Mouse (Mus musculus) MEL (cell line): Measurements from ENCODE around the gene Zfp609. TPM values are rescaled to one million over a fixed set of nuclear protein-coding genes. Genes with fewer than 3 reads are reported as not detected.

Experiments used
- DNase-seq: peaks from one replicate; pipeline ENCODE4 v3.0.0; 2011; ENCODE audit warnings: low read depth, low spot score
- H3K27ac ChIP-seq: 2 replicates; pipeline ENCODE4 v1.5.1; 2012; ENCODE audit warnings: low read depth, mild to moderate bottlenecking, control low read depth, low read length, moderate library complexity; ENCODE audit not compliant: control insufficient read depth
- H3K27me3 ChIP-seq, 2 experiments: fragments of 150-350 bp in 1 of 2; sonication (generic) in 1 of 2; 2 replicates each; pipeline ENCODE4 v1.6.1; 2012; ENCODE audit warnings: low read length in 2 of 2, mild to moderate bottlenecking in 2 of 2, improper control_type of control experiment in 1 of 2, moderate library complexity in 1 of 2; ENCODE audit not compliant: insufficient read depth in 2 of 2, control insufficient read depth in 1 of 2
- H3K36me3 ChIP-seq, 2 experiments: 2 replicates each; pipeline ENCODE4 v1.6.1; 2012 to 2014; ENCODE audit warnings: low read length in 2 of 2, improper control_type of control experiment in 1 of 2, inconsistent platforms in 1 of 2, mild to moderate bottlenecking in 1 of 2; ENCODE audit not compliant: insufficient read depth in 2 of 2, control insufficient read depth in 1 of 2
- H3K4me1 ChIP-seq, 2 experiments: fragments of 150-350 bp in 1 of 2; sonication (generic) in 1 of 2; 2 replicates each; pipeline ENCODE4 v1.6.1; 2012; ENCODE audit warnings: low read length in 2 of 2, improper control_type of control experiment in 1 of 2, mild to moderate bottlenecking in 1 of 2; ENCODE audit not compliant: insufficient read depth in 2 of 2, control insufficient read depth in 1 of 2
- H3K4me3 ChIP-seq, 2 experiments: fragments of 150-350 bp in 1 of 2; sonication (generic) in 1 of 2; 2 replicates each; pipeline ENCODE4 v1.5.1; 2012; ENCODE audit warnings: low read depth in 2 of 2, low read length in 2 of 2, mild to moderate bottlenecking in 2 of 2, moderate library complexity in 2 of 2, control low read depth in 1 of 2, improper control_type of control experiment in 1 of 2; ENCODE audit not compliant: control insufficient read depth in 1 of 2, insufficient read depth in 1 of 2
- H3K79me2 ChIP-seq: 2 replicates; pipeline ENCODE4 v1.6.1; 2012; ENCODE audit warnings: mild to moderate bottlenecking, low read length, moderate library complexity; ENCODE audit not compliant: control insufficient read depth, poor library complexity, insufficient read depth
- H3K9ac ChIP-seq: 2 replicates; pipeline ENCODE4 v1.6.1; 2012; ENCODE audit warnings: low read depth, mild to moderate bottlenecking, control low read depth, low read length, moderate library complexity; ENCODE audit not compliant: control insufficient read depth, poor library complexity, severe bottlenecking
- H3K9me3 ChIP-seq: fragments of 150-350 bp; sonication (generic); replicated peaks from 2 replicates; pipeline ENCODE4 v1.6.1; 2012; ENCODE audit warnings: mild to moderate bottlenecking, low read length, improper control_type of control experiment, moderate library complexity; ENCODE audit not compliant: insufficient read depth
- CHD2 ChIP-seq: IDR thresholded peaks from 2 replicates; pipeline ENCODE4 v1.6.1; 2011; ENCODE audit warnings: low read length, improper control_type of control experiment
- CTCF ChIP-seq, 3 experiments: IDR thresholded peaks in 2 of 3; conservative IDR thresholded peaks in 1 of 3; 2 replicates each; pipeline ENCODE4 v1.5.1; 2011 to 2012; ENCODE audit warnings: low read length in 3 of 3, low read depth in 2 of 3, mild to moderate bottlenecking in 2 of 3, improper control_type of control experiment in 1 of 3, inconsistent platforms in 1 of 3, mixed read lengths in 1 of 3, moderate library complexity in 1 of 3; ENCODE audit not compliant: control insufficient read depth in 1 of 3, insufficient read depth in 1 of 3, poor library complexity in 1 of 3, severe bottlenecking in 1 of 3
- EP300 ChIP-seq, 2 experiments: IDR thresholded peaks; 2 replicates each; pipeline ENCODE4 v1.6.1; 2011; ENCODE audit warnings: improper control_type of control experiment in 2 of 2, low read length in 2 of 2, low read depth in 1 of 2, mild to moderate bottlenecking in 1 of 2
- ETS1 ChIP-seq: IDR thresholded peaks from 2 replicates; pipeline ENCODE4 v1.6.1; 2012; ENCODE audit warnings: low read depth, mild to moderate bottlenecking, inconsistent platforms, low read length, improper control_type of control experiment, moderate library complexity
- JUND ChIP-seq: IDR thresholded peaks from 2 replicates; pipeline ENCODE4 v1.6.1; 2011; ENCODE audit warnings: low read depth, mild to moderate bottlenecking, improper control_type of control experiment, low read length
- MAFK ChIP-seq: IDR thresholded peaks from 2 replicates; pipeline ENCODE4 v1.6.1; 2011; ENCODE audit warnings: low read depth, mild to moderate bottlenecking, low read length, improper control_type of control experiment, borderline replicate concordance
- MAZ ChIP-seq: IDR thresholded peaks from 2 replicates; pipeline ENCODE4 v1.6.1; 2012; ENCODE audit warnings: low read depth, mild to moderate bottlenecking, inconsistent platforms, low read length, improper control_type of control experiment
- MXI1 ChIP-seq: IDR thresholded peaks from 2 replicates; pipeline ENCODE4 v1.6.1; 2011; ENCODE audit warnings: mild to moderate bottlenecking, low read depth, low read length, improper control_type of control experiment
- NRF1 ChIP-seq: IDR thresholded peaks from 2 replicates; pipeline ENCODE4 v1.6.1; 2014; ENCODE audit warnings: low read depth, mild to moderate bottlenecking, inconsistent platforms, low read length, improper control_type of control experiment, moderate library complexity; ENCODE audit not compliant: poor library complexity, insufficient read depth, severe bottlenecking
- POLR2A ChIP-seq, 2 experiments: IDR thresholded peaks; 2 replicates each; pipeline ENCODE4 v1.6.1; 2011 to 2012; ENCODE audit warnings: low read length in 2 of 2, mild to moderate bottlenecking in 2 of 2, control low read depth in 1 of 2, improper control_type of control experiment in 1 of 2, low read depth in 1 of 2, moderate library complexity in 1 of 2; ENCODE audit not compliant: control insufficient read depth in 1 of 2, insufficient read depth in 1 of 2, poor library complexity in 1 of 2
- POLR2AphosphoS2 ChIP-seq: IDR thresholded peaks from 2 replicates; pipeline ENCODE4 v1.6.1; 2011; ENCODE audit warnings: low read length, improper control_type of control experiment
- RAD21 ChIP-seq: IDR thresholded peaks from 2 replicates; pipeline ENCODE4 v1.6.1; 2011; ENCODE audit warnings: mild to moderate bottlenecking, low read depth, low read length, improper control_type of control experiment
- RCOR1 ChIP-seq: IDR thresholded peaks from 2 replicates; pipeline ENCODE4 v1.6.1; 2012; ENCODE audit warnings: low read depth, mild to moderate bottlenecking, inconsistent platforms, low read length, improper control_type of control experiment
- SIN3A ChIP-seq: IDR thresholded peaks from 2 replicates; pipeline ENCODE4 v1.6.1; 2012; ENCODE audit warnings: low read length, improper control_type of control experiment, inconsistent platforms
- SMC3 ChIP-seq: IDR thresholded peaks from 2 replicates; pipeline ENCODE4 v1.6.1; 2011; ENCODE audit warnings: low read depth, low read length, improper control_type of control experiment
- TAL1 ChIP-seq: IDR thresholded peaks from 2 replicates; pipeline ENCODE4 v1.6.1; 2012; ENCODE audit warnings: mild to moderate bottlenecking, inconsistent platforms, low read length, moderate library complexity, mixed read lengths
- TCF12 ChIP-seq: IDR thresholded peaks from 2 replicates; pipeline ENCODE4 v1.6.1; 2014; ENCODE audit warnings: low read depth, mild to moderate bottlenecking, inconsistent platforms, low read length, improper control_type of control experiment, moderate library complexity
- UBTF ChIP-seq: IDR thresholded peaks from 2 replicates; pipeline ENCODE4 v1.6.1; 2012; ENCODE audit warnings: low read depth, mild to moderate bottlenecking, inconsistent platforms, low read length, improper control_type of control experiment, moderate library complexity, borderline replicate concordance; ENCODE audit not compliant: insufficient read depth
- USF1 ChIP-seq: IDR thresholded peaks from 2 replicates; pipeline ENCODE4 v1.6.1; 2014; ENCODE audit warnings: low read depth, mild to moderate bottlenecking, inconsistent platforms, low read length, improper control_type of control experiment, moderate library complexity
- USF2 ChIP-seq, 2 experiments: IDR thresholded peaks; 2 replicates each; pipeline ENCODE4 v1.6.1; 2011 to 2012; ENCODE audit warnings: improper control_type of control experiment in 2 of 2, low read length in 2 of 2, borderline replicate concordance in 1 of 2, inconsistent platforms in 1 of 2, low read depth in 1 of 2, mild to moderate bottlenecking in 1 of 2; ENCODE audit not compliant: insufficient read depth in 1 of 2
- ZKSCAN1 ChIP-seq: IDR thresholded peaks from 2 replicates; pipeline ENCODE4 v1.6.1; 2012; ENCODE audit warnings: low read depth, mild to moderate bottlenecking, inconsistent platforms, low read length, improper control_type of control experiment, moderate library complexity
- ZNF384 ChIP-seq: IDR thresholded peaks from 2 replicates; pipeline ENCODE4 v1.6.1; 2012; ENCODE audit warnings: low read depth, mild to moderate bottlenecking, inconsistent platforms, low read length, improper control_type of control experiment
- polyA plus RNA-seq, 2 experiments: library from polyadenylated mRNA; stranded (reverse) in 1 of 2; unstranded in 1 of 2; fragments of >175 nt in 1 of 2; fragments of >200 nt in 1 of 2; gene quantifications; 2 replicates each; pipeline versions ENCODE4 v1.2.1 to v1.2.4; 2012; ENCODE audit warnings: low replicate concordance in 2 of 2, low read depth in 1 of 2; ENCODE audit not compliant: insufficient read length in 2 of 2, insufficient read depth in 1 of 2, missing spikeins in 1 of 2
- total RNA-seq: library from RNA; depleted of rRNA; stranded (reverse); fragments of 300-350 nt; gene quantifications from 2 replicates; pipeline ENCODE4 v1.2.3, GENCODE M21; 2012

Zfp609 gene
- total and polyA plus RNA-seq, 3 experiments: 2.9 to 26.5 TPM; not detected in 1

DNA sequence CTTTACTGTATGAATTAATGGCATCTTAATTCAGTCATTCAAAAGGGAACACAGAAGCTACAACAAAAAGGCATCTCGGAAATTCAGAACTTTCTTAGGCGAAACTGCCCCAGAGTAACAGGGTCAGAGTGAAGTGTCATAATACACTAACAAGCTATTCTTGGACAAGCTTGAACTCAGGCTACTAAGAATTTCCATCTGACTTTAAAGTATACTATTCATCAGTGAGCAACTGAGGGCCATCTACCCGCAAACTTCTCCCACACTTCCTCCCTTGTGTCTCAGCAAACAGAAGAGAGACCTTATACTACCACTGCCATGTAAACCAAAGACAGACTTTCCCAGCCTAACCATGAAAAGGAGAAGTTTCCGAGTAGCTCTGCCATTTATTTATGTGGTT is 3.8 kb upstream of the Zfp609 start:
- TF ChIP-seq TCF12: no peak
- TF ChIP-seq POLR2AphosphoS2: no peak
- TF ChIP-seq MXI1: no peak
- no peak for TF ChIP-seq JUND
- TF ChIP-seq CTCF (IDR thresholded peaks at IDR 0.05 in 2 of 3, conservative IDR thresholded peaks at IDR 0.05 in 1 of 3; ENCODE audit: control insufficient read depth in 1 of 3, insufficient read depth in 1 of 3, low read depth in 2 of 3, low read length in 3 of 3, poor library complexity in 1 of 3, severe bottlenecking in 1 of 3): no peak
- TF ChIP-seq RCOR1: no peak
- no peak for TF ChIP-seq CHD2
- TF ChIP-seq SMC3: no peak
- no peak for TF ChIP-seq POLR2A (IDR thresholded peaks at IDR 0.05; ENCODE audit: control insufficient read depth in 1 of 2, insufficient read depth in 1 of 2, low read depth in 1 of 2, low read length in 2 of 2, poor library complexity in 1 of 2)
- no peak for TF ChIP-seq NRF1
- no peak for TF ChIP-seq UBTF
- TF ChIP-seq ETS1: no peak
- no peak for TF ChIP-seq ZKSCAN1
- no peak for TF ChIP-seq ZNF384
- no peak for TF ChIP-seq RAD21
- TF ChIP-seq TAL1: no peak
- TF ChIP-seq MAFK: no peak
- peaks cover 10% of the 10 kb centered on the region in 2 experiments for H3K4me1 ChIP-seq
- H3K36me3 ChIP-seq: peaks cover 0 to 28% of the 10 kb centered on the region in 2 experiments; a peak in 2 of 4 replicates
- DNase-seq: peak; percentile 34
- H3K4me3 ChIP-seq: no peak overlapping the region
- H3K9ac ChIP-seq: no peak overlapping the region
- H3K9me3 ChIP-seq: no peaks in the 10 kb centered on the region
- H3K79me2 ChIP-seq: peaks cover 8% of the 10 kb centered on the region
- no peaks in the 10 kb centered on the region for H3K27me3 ChIP-seq
- no peak overlapping the region for H3K27ac ChIP-seq

DNA sequence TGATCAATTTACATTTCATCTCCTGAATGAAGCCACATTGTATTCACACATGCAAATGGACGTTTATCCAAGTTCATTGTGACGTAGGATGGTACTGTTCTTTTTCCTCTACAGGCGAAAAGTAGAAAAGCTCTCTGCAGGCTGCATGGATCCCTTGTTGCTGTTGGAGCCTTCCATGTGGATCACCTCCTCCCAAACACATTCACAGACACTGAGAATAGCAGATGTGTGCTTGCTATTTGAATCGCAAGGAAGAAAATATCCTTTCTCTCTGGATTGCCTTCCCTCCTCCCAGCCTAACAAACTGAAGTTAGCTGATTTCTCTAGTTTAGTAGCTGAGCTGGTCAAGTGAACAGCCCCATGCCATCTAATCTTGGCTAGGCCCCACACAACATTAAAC is 2.9 kb upstream of the Zfp609 start:
- peaks cover 14 to 17% of the 10 kb centered on the region in 2 experiments for H3K4me1 ChIP-seq
- H3K27ac ChIP-seq: no peak overlapping the region; the same call in 1 of the 2 replicates
- H3K4me3 ChIP-seq: no peak overlapping the region
- no peak for DNase-seq
- H3K27me3 ChIP-seq: no peaks in the 10 kb centered on the region
- peaks cover 15% of the 10 kb centered on the region for H3K79me2 ChIP-seq
- no peak for TF ChIP-seq CTCF (IDR thresholded peaks at IDR 0.05 in 2 of 3, conservative IDR thresholded peaks at IDR 0.05 in 1 of 3; ENCODE audit: control insufficient read depth in 1 of 3, insufficient read depth in 1 of 3, low read depth in 2 of 3, low read length in 3 of 3, poor library complexity in 1 of 3, severe bottlenecking in 1 of 3)
- TF ChIP-seq USF2 (IDR thresholded peaks at IDR 0.05; ENCODE audit: borderline replicate concordance in 1 of 2, insufficient read depth in 1 of 2, low read depth in 1 of 2, low read length in 2 of 2): no peak
- TF ChIP-seq USF1: no peak
- no peak for TF ChIP-seq ETS1
- 0 out of 2 replicates have a peak, but pooled peaks have one; percentile 6 for TF ChIP-seq MAZ
- TF ChIP-seq SIN3A: no peak
- TF ChIP-seq EP300 (IDR thresholded peaks at IDR 0.05; ENCODE audit: low read depth in 1 of 2, low read length in 2 of 2): no peak
- H3K9ac ChIP-seq: no peak overlapping the region
- peaks cover 0 to 36% of the 10 kb centered on the region in 2 experiments; a peak in 2 of 4 replicates for H3K36me3 ChIP-seq
- H3K9me3 ChIP-seq: no peaks in the 10 kb centered on the region
